32 mouse cellular contexts compared by ENCODE assay signal in the genomic region with DNA sequence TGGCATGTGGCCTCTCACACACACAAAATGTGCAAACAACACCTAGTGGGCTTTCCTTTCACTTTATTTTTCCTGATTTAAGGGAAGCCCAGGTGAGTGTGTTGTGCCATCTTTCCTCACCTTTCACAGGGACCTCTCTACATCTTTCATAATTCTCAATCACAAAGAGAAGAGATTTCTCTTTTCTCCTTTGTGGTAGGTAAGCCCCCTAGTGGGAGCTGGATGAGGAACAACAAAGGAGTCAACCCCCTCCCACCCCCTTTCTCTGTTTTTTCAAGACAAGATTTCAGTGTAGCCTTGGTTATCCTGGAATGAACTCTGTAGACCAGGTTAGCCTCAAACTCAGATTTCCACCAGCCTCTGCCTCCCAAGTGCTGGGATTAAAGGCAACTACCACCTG. TPM values are rescaled to one million over a fixed set of nuclear protein-coding genes. Genes with fewer than 3 reads are reported as not detected.
A peak's percentile ranks its signal among the peaks of the same experiment; 100 is the strongest.
DNase-seq lines count a peak whose midpoint lies in the region; ATAC-seq and TF ChIP-seq lines count a peak whose summit lies in the region.
"Had no signal": no experiment of that assay in that cellular context is flagged by ENCODE, and none has a peak within 500 bp of the region (broad histone marks: within the 10 kb centered on the region; RNA-seq: fewer than 3 reads in every experiment).

No protein-coding gene starts in this region.

- H3K27me3 ChIP-seq in forebrain, postnatal 0 days (ENCODE audit: insufficient read depth, low read length) = no peaks in the 10 kb centered on the region; the same call in 1 of the 2 replicates
- peaks cover 17% of the 10 kb centered on the region; the same call in 1 of the 2 replicates for H3K27me3 ChIP-seq in forebrain, embryonic 15.5 days
- peaks cover 34% of the 10 kb centered on the region for H3K27me3 ChIP-seq in limb, embryonic 12.5 days
- H3K27me3 ChIP-seq in limb, embryonic 10.5 days (ENCODE audit: low read depth, poor library complexity, severe bottlenecking) = peaks cover 37% of the 10 kb centered on the region
- H3K27me3 ChIP-seq: megakaryocyte, embryonic 14.5 days had no signal

- DNase-seq in forebrain, postnatal 0 days = no peak
- DNase-seq in limb, embryonic 10.5 days (ENCODE audit: low spot score) = no peak
- DNase-seq in thymus, postnatal 0 days (ENCODE audit: low spot score) = peak; percentile 41
- no peak for DNase-seq in thymus, postnatal 25 days
- DNase-seq in R1 (ENCODE audit: low read depth, low spot score) = peak; percentile 53
- no peak for DNase-seq in urinary bladder, postnatal 36 days (ENCODE audit: low spot score in 2 of 2)
- DNase-seq: adrenal gland, adult 2 months; adrenal gland, postnatal 36 days; cerebellum, adult 18-20 months; cerebellum, postnatal 10 days; gastrocnemius, postnatal 10 days; heart, postnatal 4 days; kidney, postnatal 25 days; lung, postnatal 4 days; right cerebral cortex, adult 18-20 months; spleen, adult 18-20 months had no signal

- no peak overlapping the region for H3K4me3 ChIP-seq in forebrain, postnatal 0 days (ENCODE audit: low read depth, low read length)
- H3K4me3 ChIP-seq in forebrain, embryonic 15.5 days = no peak overlapping the region
- H3K4me3 ChIP-seq in limb, embryonic 12.5 days (replicated peaks) = no peak overlapping the region
- H3K4me3 ChIP-seq in limb, embryonic 10.5 days = no peak overlapping the region
- H3K4me3 ChIP-seq: erythroblast, embryonic 14.5 days; heart, embryonic 10.5 days; heart, embryonic 15.5 days; hindbrain, embryonic 13.5 days; limb, embryonic 15.5 days; megakaryocyte, embryonic 14.5 days; midbrain, embryonic 13.5 days had no signal

- TF ChIP-seq CTCF in forebrain, postnatal 0 days (IDR thresholded peaks at IDR 0.05; ENCODE audit: low read depth) = peak; percentile 19; the same call in 1 of the 2 replicates

- no peak overlapping the region for H3K9ac ChIP-seq in forebrain, postnatal 0 days
- no peak overlapping the region for H3K9ac ChIP-seq in forebrain, embryonic 15.5 days (replicated peaks)
- no peak overlapping the region for H3K9ac ChIP-seq in limb, embryonic 12.5 days (replicated peaks)
- H3K9ac ChIP-seq: heart, embryonic 15.5 days; hindbrain, embryonic 13.5 days; limb, embryonic 15.5 days; liver, embryonic 14.5 days; midbrain, embryonic 13.5 days had no signal

- H3K4me2 ChIP-seq in forebrain, postnatal 0 days (ENCODE audit: low read depth) = no peak overlapping the region
- H3K4me2 ChIP-seq in forebrain, embryonic 15.5 days (replicated peaks) = no peak overlapping the region
- no peak overlapping the region for H3K4me2 ChIP-seq in limb, embryonic 12.5 days
- H3K4me2 ChIP-seq: heart, embryonic 15.5 days; hindbrain, embryonic 13.5 days; limb, embryonic 15.5 days; midbrain, embryonic 13.5 days had no signal

- H3K9me3 ChIP-seq in forebrain, postnatal 0 days (ENCODE audit: low read length) = no peaks in the 10 kb centered on the region
- H3K9me3 ChIP-seq in forebrain, embryonic 15.5 days = no peaks in the 10 kb centered on the region
- H3K9me3 ChIP-seq in limb, embryonic 12.5 days = no peaks in the 10 kb centered on the region
- no peaks in the 10 kb centered on the region for H3K9me3 ChIP-seq in limb, embryonic 10.5 days (replicated peaks)
- H3K9me3 ChIP-seq: heart, embryonic 10.5 days; heart, embryonic 15.5 days; hindbrain, embryonic 13.5 days; limb, embryonic 15.5 days; megakaryocyte, embryonic 14.5 days; midbrain, embryonic 13.5 days had no signal

- H3K36me3 ChIP-seq in forebrain, postnatal 0 days (ENCODE audit: insufficient read depth) = no peaks in the 10 kb centered on the region
- no peaks in the 10 kb centered on the region for H3K36me3 ChIP-seq in forebrain, embryonic 15.5 days
- H3K36me3 ChIP-seq in limb, embryonic 12.5 days = peaks cover 51% of the 10 kb centered on the region
- peaks cover 50% of the 10 kb centered on the region for H3K36me3 ChIP-seq in limb, embryonic 10.5 days
- H3K36me3 ChIP-seq: hindbrain, embryonic 13.5 days had no signal

- no peak overlapping the region for H3K27ac ChIP-seq in forebrain, postnatal 0 days (ENCODE audit: low read depth, low read length)
- no peak overlapping the region for H3K27ac ChIP-seq in forebrain, embryonic 15.5 days (replicated peaks)
- peak overlapping the region; percentile 23; the same call in 1 of the 2 replicates for H3K27ac ChIP-seq in limb, embryonic 12.5 days
- no peak overlapping the region for H3K27ac ChIP-seq in limb, embryonic 10.5 days
- H3K27ac ChIP-seq: heart, embryonic 10.5 days; hindbrain, embryonic 13.5 days; limb, embryonic 15.5 days; liver, embryonic 14.5 days; midbrain, embryonic 13.5 days had no signal

- ATAC-seq in forebrain, postnatal 0 days = no peak
- ATAC-seq in forebrain, embryonic 15.5 days (replicated peaks) = no peak
- no peak for ATAC-seq in limb, embryonic 12.5 days (ENCODE audit: insufficient number of reproducible peaks, insufficient read depth, low FRiP score, low TSS enrichment, low read depth)
- ATAC-seq: activated CD4-positive, CD25-positive, alpha-beta regulatory T cell, adult 4 months; intestine, embryonic 16.5 days; midbrain, embryonic 13.5 days had no signal

- no peaks in the 10 kb centered on the region for H3K4me1 ChIP-seq in forebrain, postnatal 0 days (ENCODE audit: insufficient read depth)
- H3K4me1 ChIP-seq in forebrain, embryonic 15.5 days = peaks cover 17% of the 10 kb centered on the region
- peaks cover 23% of the 10 kb centered on the region for H3K4me1 ChIP-seq in limb, embryonic 12.5 days (replicated peaks)
- H3K4me1 ChIP-seq in limb, embryonic 10.5 days = peaks cover 35% of the 10 kb centered on the region

RNA-seq across cellular contexts. Expression of a gene that starts 3.7 kb away (rescaled TPM):
- 11.6 and 13.0 TPM in 2 replicates for total RNA-seq in forebrain, postnatal 0 days (2014; rRNA removed)
- polyA plus RNA-seq in forebrain, postnatal 0 days (2015; fragmentation: Nextera tagmentation; extraction: Ambion mirVana) = 20.5 and 21.3 TPM in 2 replicates
- 12.7 and 13.0 TPM in 2 replicates for polyA plus RNA-seq in forebrain, embryonic 15.5 days (2015; fragmentation: Nextera tagmentation; extraction: Ambion mirVana)
- 11.2 and 13.3 TPM in 2 replicates for polyA plus RNA-seq in limb, embryonic 12.5 days (2016; fragmentation: Nextera tagmentation; extraction: Ambion mirVana)
- polyA plus RNA-seq in limb, embryonic 10.5 days (2016; fragmentation: Nextera tagmentation; extraction: Ambion mirVana) = 22.1 and 22.8 TPM in 2 replicates
- polyA plus RNA-seq in thymus, postnatal 0 days (2015; fragmentation: Nextera tagmentation; extraction: Ambion mirVana) = 5.0 and 6.0 TPM in 2 replicates
- polyA plus RNA-seq: activated CD4-positive, CD25-positive, alpha-beta regulatory T cell, adult 4 months had no signal

RNA-seq across cellular contexts. Expression of a gene that starts 23.0 kb away (rescaled TPM):
- total RNA-seq in forebrain, postnatal 0 days (2014; rRNA removed) = 2.2 and 3.2 TPM in 2 replicates
- polyA plus RNA-seq in forebrain, postnatal 0 days (2015; fragmentation: Nextera tagmentation; extraction: Ambion mirVana) = 2.9 and 3.5 TPM in 2 replicates
- polyA plus RNA-seq in forebrain, embryonic 15.5 days (2015; fragmentation: Nextera tagmentation; extraction: Ambion mirVana) = 5.7 and 7.2 TPM in 2 replicates
- polyA plus RNA-seq in limb, embryonic 12.5 days (2016; fragmentation: Nextera tagmentation; extraction: Ambion mirVana) = 45.1 and 50.5 TPM in 2 replicates
- polyA plus RNA-seq in limb, embryonic 10.5 days (2016; fragmentation: Nextera tagmentation; extraction: Ambion mirVana) = 33.5 and 36.6 TPM in 2 replicates
- 9.6 and 10.5 TPM in 2 replicates for polyA plus RNA-seq in thymus, postnatal 0 days (2015; fragmentation: Nextera tagmentation; extraction: Ambion mirVana)

RNA-seq across cellular contexts. Expression of a gene that starts 33.1 kb away (rescaled TPM):
- 0.29 and 0.54 TPM in 2 replicates for total RNA-seq in forebrain, postnatal 0 days (2014; rRNA removed)
- polyA plus RNA-seq in forebrain, postnatal 0 days (2015; fragmentation: Nextera tagmentation; extraction: Ambion mirVana) = 0.31 and 0.33 TPM in 2 replicates
- polyA plus RNA-seq in forebrain, embryonic 15.5 days (2015; fragmentation: Nextera tagmentation; extraction: Ambion mirVana) = 0.28 and 0.37 TPM in 2 replicates
- polyA plus RNA-seq in limb, embryonic 12.5 days (2016; fragmentation: Nextera tagmentation; extraction: Ambion mirVana) = 0.31 and 0.44 TPM in 2 replicates
- polyA plus RNA-seq in limb, embryonic 10.5 days (2016; fragmentation: Nextera tagmentation; extraction: Ambion mirVana) = 0.28 and 0.30 TPM in 2 replicates
- 0.06 TPM in 1 of 2 replicates, not detected in the other for polyA plus RNA-seq in thymus, postnatal 0 days (2015; fragmentation: Nextera tagmentation; extraction: Ambion mirVana)
- total RNA-seq: adrenal gland, adult 2 months; adrenal gland, postnatal 36 days; common myeloid progenitor, adult 5-6 weeks; heart, postnatal 4 days; neutrophil, adult 5-6 weeks had no signal
- polyA plus RNA-seq: activated CD4-positive, CD25-positive, alpha-beta regulatory T cell, adult 4 months; C2C12; erythroblast, embryonic 14.5 days; forebrain, embryonic 11.5 days had no signal

Comparison
In these comparisons a context has a peak if more than half of its experiments do, and no peak if none do; other contexts are left out.
1. DNase-seq: peak in thymus, postnatal 0 days (single experiment) and R1 (single experiment); none in forebrain, postnatal 0 days (single experiment), limb, embryonic 10.5 days (single experiment), thymus, postnatal 25 days (single experiment) and urinary bladder, postnatal 36 days (0 of 2).